Mouse (Mus musculus): ENCODE data around the gene Cyp4f13. TPM values are rescaled to one million over a fixed set of nuclear protein-coding genes. Genes with fewer than 3 reads are reported as not detected.

Cyp4f13 gene
- 14.7 and 37.1 TPM in 2 replicates for polyA plus RNA-seq (2012; ENCODE audit: low replicate concordance)

GRCm38 (mm10) chr17:32947215-32947914, at the start of gene Cyp4f13:
Gene Cyp4f13 (minus strand): TSS chr17:32947402.

GRCm38 (mm10) chr17:32992699-32993474, 45.7 kb upstream of the Cyp4f13 start, which contains the start of gene Zfp952:
Gene Zfp952 (plus strand): TSS chr17:32993129.

GRCm38 (mm10) chr17:32965623-32966290, 18.6 kb upstream of the Cyp4f13 start, which contains the start of gene Zfp472:
Gene Zfp472 (plus strand): TSS chr17:32965814.

GRCm38 (mm10) chr17:32917131-32917530, 30.1 kb downstream of the Cyp4f13 start, which contains the start of gene Cyp4f14:
Gene Cyp4f14 (minus strand): TSS chr17:32917342.

GRCm38 (mm10) chr17:32891239-32892180, 55.7 kb downstream of the Cyp4f13 start, which contains the start of gene Zfp870:
Gene Zfp870 (minus strand): TSS chr17:32891642.

Other genes with a start within 250 kb of the Cyp4f13 start
- 0.29 and 1.4 TPM in 2 replicates for gene Zfp871, start 159.1 kb downstream of the Cyp4f13 start, polyA plus RNA-seq (2012; ENCODE audit: low replicate concordance)
- not detected in 2 replicates for gene Zfp811, start 137.5 kb downstream of the Cyp4f13 start, polyA plus RNA-seq (2012; ENCODE audit: low replicate concordance)
- gene Zfp799, start 117.1 kb downstream of the Cyp4f13 start, polyA plus RNA-seq (2012; ENCODE audit: low replicate concordance) = 0.02 and 1.1 TPM in 2 replicates
- gene Zfp870, start 55.8 kb downstream of the Cyp4f13 start, polyA plus RNA-seq (2012; ENCODE audit: low replicate concordance) = 0.22 TPM in 1 of 2 replicates, not detected in the other
- gene Cyp4f14, start 30.1 kb downstream of the Cyp4f13 start, polyA plus RNA-seq (2012; ENCODE audit: low replicate concordance) = not detected in 2 replicates
- gene Zfp472, start 18.4 kb upstream of the Cyp4f13 start, polyA plus RNA-seq (2012; ENCODE audit: low replicate concordance) = 0.21 and 0.26 TPM in 2 replicates
- gene Zfp952, start 45.7 kb upstream of the Cyp4f13 start, polyA plus RNA-seq (2012; ENCODE audit: low replicate concordance) = 0.42 TPM in 1 of 2 replicates, not detected in the other
- gene Zfp763, start 86.0 kb upstream of the Cyp4f13 start, polyA plus RNA-seq (2012; ENCODE audit: low replicate concordance) = 0.44 TPM in 1 of 2 replicates, not detected in the other
- gene 4921501E09Rik, start 120.7 kb upstream of the Cyp4f13 start, polyA plus RNA-seq (2012; ENCODE audit: low replicate concordance) = not detected in 2 replicates
- gene Zfp563, start 141.9 kb upstream of the Cyp4f13 start, polyA plus RNA-seq (2012; ENCODE audit: low replicate concordance) = 0.07 and 0.34 TPM in 2 replicates
- gene Morc2b, start 192.3 kb upstream of the Cyp4f13 start, polyA plus RNA-seq (2012; ENCODE audit: low replicate concordance) = not detected in 2 replicates
- gene Olfr55, start 221.0 kb upstream of the Cyp4f13 start, polyA plus RNA-seq (2012; ENCODE audit: low replicate concordance) = not detected in 2 replicates
- gene Olfr239, start 243.9 kb upstream of the Cyp4f13 start, polyA plus RNA-seq (2012; ENCODE audit: low replicate concordance) = not detected in 2 replicates

Data from leukemia stem cell, adult 10-12 weeks (primary cell).